Mouse (Mus musculus) CH12.LX (cell line): ENCODE data around the gene Nkain1.

ENCODE experiments used
- CTCF ChIP-seq, 2 experiments: IDR thresholded peaks in 1 of 2; conservative IDR thresholded peaks in 1 of 2; 2 replicates each; pipeline ENCODE4 v1.5.1; 2011 to 2012; ENCODE audit warnings: low read depth in 2 of 2, low read length in 2 of 2, improper control_type of control experiment in 1 of 2, inconsistent platforms in 1 of 2, mild to moderate bottlenecking in 1 of 2, moderate library complexity in 1 of 2
- E2F4 ChIP-seq: IDR thresholded peaks from 2 replicates; pipeline ENCODE4 v1.6.1; 2011; ENCODE audit warnings: low read depth, low read length, improper control_type of control experiment; ENCODE audit not compliant: insufficient replicate concordance
- EP300 ChIP-seq: IDR thresholded peaks from 2 replicates; pipeline ENCODE4 v1.6.1; 2011; ENCODE audit warnings: low read length, improper control_type of control experiment
- MAFK ChIP-seq: IDR thresholded peaks from 2 replicates; pipeline ENCODE4 v1.6.1; 2011; ENCODE audit warnings: low read length, improper control_type of control experiment; ENCODE audit not compliant: insufficient replicate concordance
- MAX ChIP-seq: IDR thresholded peaks from 2 replicates; pipeline ENCODE4 v1.6.1; 2011; ENCODE audit warnings: low read length, improper control_type of control experiment
- MYC ChIP-seq: IDR thresholded peaks from 2 replicates; pipeline ENCODE4 v1.6.1; 2011; ENCODE audit warnings: low read depth, mild to moderate bottlenecking, improper control_type of control experiment, low read length
- NELFE ChIP-seq: IDR thresholded peaks from 2 replicates; pipeline ENCODE4 v1.6.1; 2011; ENCODE audit warnings: low read depth, low read length, improper control_type of control experiment
- POLR2A ChIP-seq: IDR thresholded peaks from 2 replicates; pipeline ENCODE4 v1.6.1; 2011; ENCODE audit warnings: low read depth, mild to moderate bottlenecking, improper control_type of control experiment, low read length
- USF1 ChIP-seq: IDR thresholded peaks from 2 replicates; pipeline ENCODE4 v1.6.1; 2014; ENCODE audit warnings: low read depth, mild to moderate bottlenecking, inconsistent platforms, low read length, improper control_type of control experiment

DNA sequence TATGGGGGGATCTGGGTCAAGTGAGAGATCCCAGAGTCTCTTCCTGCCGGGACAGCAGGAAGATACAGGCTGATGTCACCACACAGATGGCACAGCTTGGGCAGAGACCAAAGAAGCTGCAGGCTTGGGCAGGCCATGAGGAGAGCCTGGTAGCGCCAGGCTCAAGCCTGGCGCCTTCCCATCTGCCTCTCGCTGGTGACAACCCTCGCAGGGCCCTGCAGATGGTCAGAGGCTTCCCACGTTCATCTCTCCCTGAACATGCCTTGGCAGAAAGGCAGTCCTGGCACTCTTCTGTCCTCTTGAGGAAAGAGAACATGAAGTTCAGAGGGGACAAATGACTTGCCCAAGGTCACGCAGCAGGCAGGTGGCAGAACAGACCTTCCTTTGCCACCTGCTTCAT, 34.3 kb downstream of the Nkain1 start:
- TF ChIP-seq EP300 (no peak), POLR2A (no peak), MYC (no peak), CTCF (conservative IDR thresholded peaks at IDR 0.05 in 1 of 2, IDR thresholded peaks at IDR 0.05 in 1 of 2; ENCODE audit: low read depth in 2 of 2, low read length in 2 of 2) (no peak), USF1 (no peak), NELFE (no peak), MAX (no peak), MAFK (no peak), E2F4 (no peak)
